Mouse (Mus musculus) c-Kit-negative CD71-positive TER-119-positive erythroid progenitor cells, embryonic 14.5 days (primary cell): ENCODE data around the gene Them7.

Experiments used
- DNase-seq: peaks from one replicate; pipeline ENCODE4 v3.0.0-alpha.2; 2013; ENCODE audit warnings: low read depth, low spot score

Gene Them7

GRCm38 (mm10) chr2:105375705-105376104, 151.6 kb downstream of the Them7 start:
- no peak for DNase-seq

- no peak for DNase-seq
These were observed 155.6 kb downstream of the Them7 start for GRCm38 (mm10) chr2:105379682-105380081.

- DNase-seq, result no peak
These were observed 156.7 kb downstream of the Them7 start for GRCm38 (mm10) chr2:105380757-105381319.

GRCm38 (mm10) chr2:105383063-105383462, 158.9 kb downstream of the Them7 start:
- DNase-seq, result no peak

GRCm38 (mm10) chr2:105384998-105385397, 160.9 kb downstream of the Them7 start:
- DNase-seq, result no peak

GRCm38 (mm10) chr2:105386418-105386817, 162.3 kb downstream of the Them7 start:
- DNase-seq, result no peak

GRCm38 (mm10) chr2:105389007-105389890, 165.1 kb downstream of the Them7 start:
- DNase-seq, result no peak

GRCm38 (mm10) chr2:105390653-105391413, 166.7 kb downstream of the Them7 start:
- DNase-seq, result no peak

- no peak for DNase-seq
These were observed 167.3 kb downstream of the Them7 start for GRCm38 (mm10) chr2:105391414-105391784.

- DNase-seq, result no peak
These were observed 168.4 kb downstream of the Them7 start for GRCm38 (mm10) chr2:105392514-105392913.

GRCm38 (mm10) chr2:105394375-105394774, 170.3 kb downstream of the Them7 start:
- no peak for DNase-seq

GRCm38 (mm10) chr2:105396066-105396465, 171.9 kb downstream of the Them7 start:
- no peak for DNase-seq

GRCm38 (mm10) chr2:105397446-105398211, 173.5 kb downstream of the Them7 start:
- DNase-seq, result no peak

- no peak for DNase-seq
These were observed 174.5 kb downstream of the Them7 start for GRCm38 (mm10) chr2:105398636-105399084.

GRCm38 (mm10) chr2:105399085-105399891, 175.2 kb downstream of the Them7 start, which contains the start of gene Rcn1:
Rcn1 (minus strand) TSS chr2:105399319.
- DNase-seq, result peak; percentile 13

- no peak for DNase-seq
These were observed 176.4 kb downstream of the Them7 start for GRCm38 (mm10) chr2:105400558-105400957.

GRCm38 (mm10) chr2:105402180-105402579, 178.1 kb downstream of the Them7 start:
- no peak for DNase-seq

- no peak for DNase-seq
These were observed 184.4 kb downstream of the Them7 start for GRCm38 (mm10) chr2:105408511-105408910.

- no peak for DNase-seq
These were observed 185.1 kb downstream of the Them7 start for GRCm38 (mm10) chr2:105409253-105409652.

GRCm38 (mm10) chr2:105414309-105414708, 190.2 kb downstream of the Them7 start:
- no peak for DNase-seq
